Mouse (Mus musculus): ENCODE results near the gene Trpv1. TPM values are rescaled to one million over a fixed set of nuclear protein-coding genes. Genes with fewer than 3 reads are reported as not detected.

The Trpv1 gene
- polyA plus RNA-seq, 1 experiment = not detected

DNA sequence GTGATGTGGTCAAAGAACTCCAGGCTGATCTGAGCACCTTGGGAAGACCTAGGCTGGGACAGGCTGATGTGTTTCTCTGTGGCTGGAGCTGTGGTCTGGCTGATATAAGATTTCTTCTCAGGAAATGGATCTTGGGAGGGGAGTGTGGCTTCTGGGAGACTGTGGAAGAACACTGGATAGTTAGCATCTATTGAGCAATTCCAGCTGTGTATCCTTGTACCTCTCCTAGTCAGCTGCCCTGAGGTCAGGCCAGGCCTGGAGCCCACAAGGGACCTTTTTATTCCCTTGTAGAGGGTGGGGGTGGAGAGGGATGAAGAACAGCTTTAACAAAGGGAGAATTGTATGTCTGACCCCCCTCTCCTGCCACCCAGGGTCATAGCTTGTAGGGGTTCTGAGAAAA lies 50.3 kb downstream of the Trpv1 start:
- no peak for TF ChIP-seq CTCF (IDR thresholded peaks at IDR 0.05; ENCODE audit: insufficient read depth, low read depth, low read length)
- no peak for TF ChIP-seq POLR2A (IDR thresholded peaks at IDR 0.05; ENCODE audit: insufficient read depth, low read depth, low read length)
- Histone ChIP-seq H3K4me1 (ENCODE audit: control insufficient read depth, insufficient read depth, low read length) (peaks cover 15% of the 10 kb centered on the region), H3K4me3 (ENCODE audit: insufficient read depth, low read depth, low read length) (no peak overlapping the region), H3K27ac (ENCODE audit: insufficient read depth, low read depth, low read length) (peak overlapping the region; percentile 28; the same call in 1 of the 2 replicates)

DNA sequence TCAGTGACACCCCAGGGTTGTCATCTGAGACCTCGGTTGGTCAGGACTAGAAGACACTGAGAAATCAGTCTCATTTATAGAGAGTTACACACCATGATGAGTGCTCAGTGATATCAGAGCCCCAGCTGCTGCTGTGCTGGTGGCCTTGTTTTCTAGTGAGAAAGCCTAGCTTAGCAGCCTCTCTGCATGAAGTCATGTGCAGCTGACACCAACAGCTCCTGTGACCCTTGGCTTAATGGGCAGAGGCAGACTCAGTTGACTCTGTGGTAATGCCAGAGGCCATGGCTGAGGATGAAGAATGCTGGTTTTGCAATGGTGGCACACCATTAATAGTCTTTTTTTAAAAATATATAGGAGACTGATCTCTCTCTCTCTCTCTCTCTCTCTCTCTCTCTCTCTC lies 55.5 kb downstream of the Trpv1 start:
- H3K4me3 ChIP-seq (ENCODE audit: insufficient read depth, low read depth, low read length) = no peak overlapping the region
- TF ChIP-seq CTCF (IDR thresholded peaks at IDR 0.05; ENCODE audit: insufficient read depth, low read depth, low read length) (no peak), POLR2A (IDR thresholded peaks at IDR 0.05; ENCODE audit: insufficient read depth, low read depth, low read length) (no peak)
- WGBS = 83% methylated on average over 1 of the region's 1 CpGs
- H3K4me1 ChIP-seq (ENCODE audit: control insufficient read depth, insufficient read depth, low read length) = no peaks in the 10 kb centered on the region
- no peak overlapping the region for H3K27ac ChIP-seq (ENCODE audit: insufficient read depth, low read depth, low read length)

DNA sequence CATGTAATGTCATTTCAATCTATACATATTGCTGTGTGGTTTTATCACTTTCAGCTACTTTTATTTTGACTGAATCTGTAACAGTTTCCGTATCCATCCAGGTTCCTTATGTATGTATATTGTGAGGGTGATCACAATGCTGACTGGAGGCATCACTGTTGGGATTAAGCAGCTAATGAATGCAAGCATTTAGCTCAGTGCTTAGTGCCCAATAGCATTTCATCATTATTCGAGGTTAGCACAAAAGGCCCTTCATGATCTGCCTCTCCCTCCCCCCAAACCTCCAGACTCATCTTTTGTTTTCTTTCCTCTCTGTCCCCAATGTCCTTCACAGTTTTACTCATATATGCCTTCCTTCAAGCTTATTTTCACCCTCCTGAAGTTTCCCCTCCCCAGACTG lies 69.0 kb downstream of the Trpv1 start:
- H3K4me3 ChIP-seq (ENCODE audit: insufficient read depth, low read depth, low read length) = no peak overlapping the region
- H3K27ac ChIP-seq (ENCODE audit: insufficient read depth, low read depth, low read length) = no peak overlapping the region
- no peak for TF ChIP-seq POLR2A (IDR thresholded peaks at IDR 0.05; ENCODE audit: insufficient read depth, low read depth, low read length)
- no peak for TF ChIP-seq CTCF (IDR thresholded peaks at IDR 0.05; ENCODE audit: insufficient read depth, low read depth, low read length)
- no peaks in the 10 kb centered on the region for H3K4me1 ChIP-seq (ENCODE audit: control insufficient read depth, insufficient read depth, low read length)
- WGBS = 14% methylated on average over 2 of the region's 2 CpGs

Other genes with a start within 250 kb of the Trpv1 start
- not detected in 2 replicates for gene P2rx1, start 235.2 kb upstream of the Trpv1 start, polyA plus RNA-seq (2012; ENCODE audit: insufficient read depth, insufficient read length, low replicate concordance, missing spikeins)
- gene Camkk1, start 215.3 kb upstream of the Trpv1 start, polyA plus RNA-seq (2012; ENCODE audit: insufficient read depth, insufficient read length, low replicate concordance, missing spikeins) = not detected in 2 replicates
- not detected in 2 replicates for gene Ncbp3, start 186.5 kb upstream of the Trpv1 start, polyA plus RNA-seq (2012; ENCODE audit: insufficient read depth, insufficient read length, low replicate concordance, missing spikeins)
- gene Itgae, start 143.7 kb upstream of the Trpv1 start, polyA plus RNA-seq (2012; ENCODE audit: insufficient read depth, insufficient read length, low replicate concordance, missing spikeins) = not detected in 2 replicates
- gene Haspin, start 96.0 kb upstream of the Trpv1 start, polyA plus RNA-seq (2012; ENCODE audit: insufficient read depth, insufficient read length, low replicate concordance, missing spikeins) = not detected in 2 replicates
- not detected in 2 replicates for gene P2rx5, start 73.9 kb upstream of the Trpv1 start, polyA plus RNA-seq (2012; ENCODE audit: insufficient read depth, insufficient read length, low replicate concordance, missing spikeins)
- gene Emc6, start 57.3 kb upstream of the Trpv1 start, polyA plus RNA-seq (2012; ENCODE audit: insufficient read depth, insufficient read length, low replicate concordance, missing spikeins) = not detected in 2 replicates
- gene Tax1bp3, start 57.2 kb upstream of the Trpv1 start, polyA plus RNA-seq (2012; ENCODE audit: insufficient read depth, insufficient read length, low replicate concordance, missing spikeins) = not detected in 2 replicates
- not detected in 2 replicates for gene Ctns, start 35.2 kb upstream of the Trpv1 start, polyA plus RNA-seq (2012; ENCODE audit: insufficient read depth, insufficient read length, low replicate concordance, missing spikeins)
- gene Shpk, start 34.8 kb upstream of the Trpv1 start, polyA plus RNA-seq (2012; ENCODE audit: insufficient read depth, insufficient read length, low replicate concordance, missing spikeins) = not detected in 2 replicates
- gene Trpv3, start 33.1 kb downstream of the Trpv1 start, polyA plus RNA-seq (2012; ENCODE audit: insufficient read depth, insufficient read length, low replicate concordance, missing spikeins) = not detected in 2 replicates
- not detected in 2 replicates for gene Aspa, start 95.3 kb downstream of the Trpv1 start, polyA plus RNA-seq (2012; ENCODE audit: insufficient read depth, insufficient read length, low replicate concordance, missing spikeins)
- gene Gm49340, start 95.4 kb downstream of the Trpv1 start, polyA plus RNA-seq (2012; ENCODE audit: insufficient read depth, insufficient read length, low replicate concordance, missing spikeins) = not detected in 2 replicates
- gene Spata22, start 95.4 kb downstream of the Trpv1 start, polyA plus RNA-seq (2012; ENCODE audit: insufficient read depth, insufficient read length, low replicate concordance, missing spikeins) = not detected in 2 replicates
- not detected in 2 replicates for gene Olfr20, start 116.5 kb downstream of the Trpv1 start, polyA plus RNA-seq (2012; ENCODE audit: insufficient read depth, insufficient read length, low replicate concordance, missing spikeins)
- gene Olfr376, start 137.0 kb downstream of the Trpv1 start, polyA plus RNA-seq (2012; ENCODE audit: insufficient read depth, insufficient read length, low replicate concordance, missing spikeins) = not detected in 2 replicates
- gene Olfr1, start 165.3 kb downstream of the Trpv1 start, polyA plus RNA-seq (2012; ENCODE audit: insufficient read depth, insufficient read length, low replicate concordance, missing spikeins) = not detected in 2 replicates
- not detected in 2 replicates for gene Olfr378, start 194.2 kb downstream of the Trpv1 start, polyA plus RNA-seq (2012; ENCODE audit: insufficient read depth, insufficient read length, low replicate concordance, missing spikeins)
- not detected in 2 replicates for gene Olfr380, start 223.2 kb downstream of the Trpv1 start, polyA plus RNA-seq (2012; ENCODE audit: insufficient read depth, insufficient read length, low replicate concordance, missing spikeins)

Data from olfactory bulb, adult 2 months (tissue).